Mouse (Mus musculus) brain, embryonic 14.5 days (tissue): ENCODE measurements at regions not wholly inside any gene's neighbourhood (a gene's known extent, or its start where the extent isn't known, plus 50 kb on each side); places are given as distances from the start of the nearest gene placed in this dataset.

ENCODE experiments used
- DNase-seq: peaks from one replicate; pipeline ENCODE4 v3.0.0-alpha.2; 2011; ENCODE audit warnings: low read depth
- CTCF ChIP-seq: fragments of 200-500 bp; IDR thresholded peaks from 2 replicates; pipeline ENCODE4 v1.5.1; 2012; ENCODE audit warnings: inconsistent platforms, mild to moderate bottlenecking, moderate library complexity, borderline replicate concordance; ENCODE audit not compliant: insufficient read depth, insufficient read length; ENCODE audit errors: extremely low read depth
- POLR2A ChIP-seq: fragments of 200-500 bp; IDR thresholded peaks from 2 replicates; pipeline ENCODE4 v1.6.1; 2012; ENCODE audit warnings: mild to moderate bottlenecking, inconsistent platforms, borderline replicate concordance; ENCODE audit not compliant: poor library complexity, insufficient read depth, insufficient read length, severe bottlenecking; ENCODE audit errors: extremely low read depth

GRCm38 (mm10) chr7:136430085-136431011 lies 464.1 kb upstream of the Mgmt start:
- peak; percentile 73 for DNase-seq
- TF ChIP-seq POLR2A (no peak), CTCF (no peak)

GRCm38 (mm10) chr7:136433699-136434098 lies 460.7 kb upstream of the Mgmt start:
- no peak for DNase-seq
- TF ChIP-seq POLR2A (no peak), CTCF (no peak)

- DNase-seq, result peak; percentile 61
Measured at GRCm38 (mm10) chr7:136434510-136434909, 459.9 kb upstream of the Mgmt start.

GRCm38 (mm10) chr7:136443436-136443835 lies 451.0 kb upstream of the Mgmt start:
- no peak for DNase-seq
- TF ChIP-seq POLR2A, result no peak

More at GRCm38 (mm10) chr7:136434510-136434909, 459.9 kb upstream of the Mgmt start:
- TF ChIP-seq POLR2A, result no peak
- TF ChIP-seq CTCF, result no peak

GRCm38 (mm10) chr7:136445091-136445490 lies 449.3 kb upstream of the Mgmt start:
- TF ChIP-seq CTCF (no peak), POLR2A (no peak)
- DNase-seq, result no peak

GRCm38 (mm10) chr7:136449286-136449685 lies 445.1 kb upstream of the Mgmt start:
- peak; percentile 43 for DNase-seq
- TF ChIP-seq POLR2A (no peak), CTCF (no peak)

GRCm38 (mm10) chr7:136451672-136452361 lies 442.6 kb upstream of the Mgmt start:
- DNase-seq, result no peak
- no peak for TF ChIP-seq POLR2A
- TF ChIP-seq CTCF, result no peak

GRCm38 (mm10) chr7:136452561-136452960 lies 441.9 kb upstream of the Mgmt start:
- peak; percentile 10 for DNase-seq
- TF ChIP-seq CTCF (no peak), POLR2A (no peak)

GRCm38 (mm10) chr7:136457171-136457570 lies 437.2 kb upstream of the Mgmt start:
- no peak for TF ChIP-seq CTCF
- no peak for TF ChIP-seq POLR2A
- DNase-seq, result no peak

- DNase-seq, result no peak
- no peak for TF ChIP-seq POLR2A
Measured at GRCm38 (mm10) chr7:136457867-136458448, 436.5 kb upstream of the Mgmt start.

- no peak for DNase-seq
- TF ChIP-seq POLR2A (no peak), CTCF (no peak)
Measured at GRCm38 (mm10) chr7:136477135-136477534, 417.3 kb upstream of the Mgmt start.

- TF ChIP-seq POLR2A (no peak), CTCF (no peak)
- DNase-seq, result no peak
Measured at GRCm38 (mm10) chr7:136480641-136481202, 413.7 kb upstream of the Mgmt start.
